In genomic region chr6:85087425-85087824, GRCm38 (mm10) we compare ENCODE assay signal across 19 mouse cellular contexts. TPM values are rescaled to one million over a fixed set of nuclear protein-coding genes. Genes with fewer than 3 reads are reported as not detected.
A peak's percentile ranks its signal among the peaks of the same experiment; 100 is the strongest.
DNase-seq lines count a peak whose midpoint lies in the region; ATAC-seq lines count a peak whose summit lies in the region.
"Had no signal": no experiment of that assay in that cellular context is flagged by ENCODE, and none has a peak within 500 bp of the region (broad histone marks: within the 10 kb centered on the region; RNA-seq: fewer than 3 reads in every experiment).

No protein-coding gene starts in this region.

- no peaks in the 10 kb centered on the region for H3K4me1 ChIP-seq in brown adipose tissue, adult 24 weeks (ENCODE audit: control insufficient read depth, insufficient read depth, insufficient read length, low read length)
- H3K4me1 ChIP-seq in intestine, embryonic 15.5 days (replicated peaks) = no peaks in the 10 kb centered on the region
- H3K4me1 ChIP-seq: forebrain, embryonic 13.5 days had no signal

- peak; percentile 88 for ATAC-seq in intestine, embryonic 15.5 days
- ATAC-seq: CD4-positive, CD25-positive, alpha-beta regulatory T cell, adult 4 months; forebrain, embryonic 13.5 days had no signal

- no peaks in the 10 kb centered on the region for H3K9me3 ChIP-seq in intestine, embryonic 15.5 days
- H3K9me3 ChIP-seq: forebrain, embryonic 13.5 days had no signal

- WGBS in intestine, embryonic 15.5 days = 60% methylated on average over 4 of the region's 4 CpGs

- DNase-seq in urinary bladder, adult 18-20 months (ENCODE audit: low spot score in 2 of 2) = peak; percentile 22 to 24
- DNase-seq in urinary bladder, adult 2 months (ENCODE audit: low spot score) = no peak
- DNase-seq in right cerebral cortex, postnatal 36 days (ENCODE audit: low spot score in 2 of 2) = no peak
- DNase-seq in liver = no peak
- no peak for DNase-seq in retina, embryonic 14.5 days (ENCODE audit: low spot score)
- DNase-seq: cerebellum, adult 18-20 months; cerebellum, postnatal 25 days; gastrocnemius, postnatal 25 days; lung, adult 18-20 months; lung, postnatal 14 days; midbrain, embryonic 14.5 days; retina, postnatal 1 day; right cerebral cortex, postnatal 4 days had no signal

- H3K4me3 ChIP-seq in brown adipose tissue, adult 24 weeks (ENCODE audit: insufficient read depth, low read depth, low read length) = no peak overlapping the region
- H3K4me3 ChIP-seq in intestine, embryonic 15.5 days (replicated peaks) = no peak overlapping the region
- H3K4me3 ChIP-seq: forebrain, embryonic 13.5 days had no signal

- H3K4me2 ChIP-seq in intestine, embryonic 15.5 days (replicated peaks) = no peak overlapping the region
- H3K4me2 ChIP-seq: forebrain, embryonic 13.5 days; heart, embryonic 11.5 days; liver, embryonic 11.5 days had no signal

- H3K9ac ChIP-seq in intestine, embryonic 15.5 days = no peak overlapping the region
- H3K9ac ChIP-seq: forebrain, embryonic 13.5 days had no signal

- H3K36me3 ChIP-seq in intestine, embryonic 15.5 days = no peaks in the 10 kb centered on the region

- no peaks in the 10 kb centered on the region for H3K27me3 ChIP-seq in intestine, embryonic 15.5 days (replicated peaks)
- H3K27me3 ChIP-seq: forebrain, embryonic 13.5 days had no signal

- peak overlapping the region; percentile 55 for H3K27ac ChIP-seq in brown adipose tissue, adult 24 weeks (replicated peaks; ENCODE audit: low read depth, low read length)
- H3K27ac ChIP-seq in intestine, embryonic 15.5 days = no peak overlapping the region
- H3K27ac ChIP-seq: forebrain, embryonic 13.5 days had no signal

RNA-seq across cellular contexts. Expression of gene Exoc6b, which starts 18.1 kb away (rescaled TPM):
- polyA plus RNA-seq in urinary bladder, adult 2 months (2012; rRNA removed) = 9.6 and 13.0 TPM in 2 replicates
- 6.3 and 11.1 TPM in 2 replicates for polyA plus RNA-seq in brown adipose tissue, adult 24 weeks (2012; ENCODE audit: insufficient read depth, insufficient read length, missing spikeins)
- polyA plus RNA-seq in intestine, embryonic 15.5 days (2015; fragmentation: Nextera tagmentation; extraction: Ambion mirVana) = 19.5 and 21.3 TPM in 2 replicates

RNA-seq across cellular contexts. Expression of gene Spr, which starts 50.1 kb away (rescaled TPM):
- 12.5 and 24.3 TPM in 2 replicates for polyA plus RNA-seq in urinary bladder, adult 2 months (2012; rRNA removed)
- polyA plus RNA-seq in brown adipose tissue, adult 24 weeks (2012; ENCODE audit: insufficient read depth, insufficient read length, missing spikeins) = 64.9 and 65.8 TPM in 2 replicates
- 77.0 and 82.9 TPM in 2 replicates for polyA plus RNA-seq in intestine, embryonic 15.5 days (2015; fragmentation: Nextera tagmentation; extraction: Ambion mirVana)

Comparison
In these comparisons a context has a peak if more than half of its experiments do, and no peak if none do; other contexts are left out.
1. DNase-seq: peak in urinary bladder, adult 18-20 months (2 of 2); none in urinary bladder, adult 2 months (single experiment), right cerebral cortex, postnatal 36 days (0 of 2), liver (single experiment) and retina, embryonic 14.5 days (single experiment).